In the genomic region with DNA sequence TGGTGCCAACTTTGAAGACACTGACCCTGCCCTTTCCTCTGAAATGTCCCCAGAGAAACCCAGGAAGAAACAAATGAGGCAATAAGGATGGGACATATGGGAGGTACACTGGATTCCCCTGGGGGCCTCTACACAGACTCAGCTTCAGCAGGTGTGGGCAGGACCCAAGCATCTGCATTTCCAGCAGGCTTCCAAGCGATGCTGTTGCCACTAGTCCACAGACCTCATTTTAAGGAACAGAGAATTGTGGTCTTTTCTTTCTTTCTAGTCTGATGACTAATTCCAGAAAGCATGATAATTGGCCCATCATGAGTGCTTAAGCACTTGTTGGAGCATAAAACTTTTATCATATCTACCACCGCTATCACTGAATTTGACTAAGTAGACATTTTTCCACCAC, we compare ENCODE assay signal across 31 mouse cellular contexts.
"Had no signal": no experiment of that assay in that cellular context is flagged by ENCODE, and none has a peak within 500 bp of the region (broad histone marks: within the 10 kb centered on the region; RNA-seq: fewer than 3 reads in every experiment).

No protein-coding gene starts in this region.

- DNase-seq: left cerebral cortex, postnatal 4 days; liver; liver, embryonic 13.5 days; liver, postnatal 0 days; lung, adult 18-20 months; lung, adult 2 months; lung, embryonic 14.5 days; lung, postnatal 10 days; lung, postnatal 14 days; lung, postnatal 36 days; lung, postnatal 4 days; midbrain, embryonic 14.5 days had no signal

- H3K9ac ChIP-seq: limb, embryonic 12.5 days; limb, embryonic 13.5 days; limb, embryonic 15.5 days; liver, embryonic 12.5 days; liver, embryonic 13.5 days; liver, embryonic 14.5 days; liver, embryonic 15.5 days; liver, postnatal 0 days; lung, embryonic 14.5 days; lung, embryonic 15.5 days; midbrain, embryonic 12.5 days; midbrain, embryonic 13.5 days; midbrain, embryonic 15.5 days; neural tube, embryonic 12.5 days had no signal

- H3K9me3 ChIP-seq: limb, embryonic 10.5 days; limb, embryonic 12.5 days; limb, embryonic 13.5 days; limb, embryonic 15.5 days; liver, embryonic 12.5 days; liver, embryonic 13.5 days; liver, embryonic 15.5 days; lung, embryonic 15.5 days; midbrain, embryonic 10.5 days; midbrain, embryonic 12.5 days; midbrain, embryonic 13.5 days; midbrain, embryonic 15.5 days; neural tube, embryonic 12.5 days had no signal

- ATAC-seq: liver, embryonic 12.5 days; liver, postnatal 0 days; lung, postnatal 0 days; midbrain, embryonic 13.5 days; midbrain, embryonic 15.5 days had no signal

- H3K4me1 ChIP-seq: limb, embryonic 10.5 days; liver, embryonic 12.5 days; liver, embryonic 13.5 days; liver, embryonic 15.5 days; megakaryocyte, embryonic 14.5 days; midbrain, embryonic 12.5 days; midbrain, embryonic 13.5 days; neural tube, embryonic 12.5 days had no signal

- H3K4me3 ChIP-seq: limb, embryonic 10.5 days; limb, embryonic 12.5 days; limb, embryonic 13.5 days; limb, embryonic 15.5 days; liver, embryonic 12.5 days; liver, embryonic 13.5 days; liver, embryonic 15.5 days; lung, embryonic 15.5 days; megakaryocyte, embryonic 14.5 days; midbrain, embryonic 10.5 days; midbrain, embryonic 12.5 days; midbrain, embryonic 13.5 days; midbrain, embryonic 15.5 days; myocyte; neural tube, embryonic 12.5 days had no signal

- H3K27me3 ChIP-seq: limb, embryonic 12.5 days; limb, embryonic 13.5 days; limb, embryonic 15.5 days; liver, embryonic 12.5 days; liver, embryonic 13.5 days; liver, embryonic 15.5 days; lung, embryonic 15.5 days; megakaryocyte, embryonic 14.5 days; midbrain, embryonic 12.5 days; midbrain, embryonic 13.5 days; midbrain, embryonic 15.5 days; neural tube, embryonic 12.5 days had no signal

- H3K27ac ChIP-seq: limb, embryonic 10.5 days; limb, embryonic 12.5 days; limb, embryonic 13.5 days; limb, embryonic 15.5 days; liver, embryonic 12.5 days; liver, embryonic 13.5 days; liver, embryonic 14.5 days; liver, embryonic 15.5 days; lung, embryonic 15.5 days; macrophage; midbrain, embryonic 10.5 days; midbrain, embryonic 12.5 days; midbrain, embryonic 13.5 days; midbrain, embryonic 15.5 days; neural tube, embryonic 12.5 days had no signal

- H3K4me2 ChIP-seq: limb, embryonic 12.5 days; limb, embryonic 13.5 days; limb, embryonic 15.5 days; liver, embryonic 11.5 days; liver, embryonic 12.5 days; liver, embryonic 13.5 days; liver, embryonic 15.5 days; lung, embryonic 14.5 days; lung, embryonic 15.5 days; midbrain, embryonic 11.5 days; midbrain, embryonic 12.5 days; midbrain, embryonic 13.5 days; midbrain, embryonic 15.5 days; neural tube, embryonic 12.5 days had no signal

- H3K36me3 ChIP-seq: limb, embryonic 10.5 days; limb, embryonic 12.5 days; limb, embryonic 13.5 days; limb, embryonic 15.5 days; liver, embryonic 12.5 days; liver, embryonic 13.5 days; liver, embryonic 15.5 days; lung, embryonic 15.5 days; midbrain, embryonic 10.5 days; midbrain, embryonic 12.5 days; midbrain, embryonic 13.5 days; midbrain, embryonic 15.5 days; neural tube, embryonic 12.5 days had no signal
